Mouse (Mus musculus): ENCODE data around the gene Chdh. TPM values are rescaled to one million over a fixed set of nuclear protein-coding genes. Genes with fewer than 3 reads are reported as not detected.

The Chdh gene
- polyA plus RNA-seq, 1 experiment from 2014 or later, result not detected

GRCm38 (mm10) chr14:30018463-30018801, 9.6 kb downstream of the Chdh start:
- Histone ChIP-seq H3K27ac (no peak overlapping the region), H3K36me3 (replicated peaks) (no peaks in the 10 kb centered on the region)
- 89% methylated on average over 4 of the region's 4 CpGs for WGBS

GRCm38 (mm10) chr14:30018846-30019245, 10.0 kb downstream of the Chdh start:
- Histone ChIP-seq H3K4me3 (no peak overlapping the region), H3K36me3 (replicated peaks) (no peaks in the 10 kb centered on the region), H3K27ac (no peak overlapping the region), H3K4me1 (peaks cover 13% of the 10 kb centered on the region), H3K9me3 (no peaks in the 10 kb centered on the region), H3K27me3 (ENCODE audit: poor library complexity, severe bottlenecking) (no peaks in the 10 kb centered on the region)
- no peak for DNase-seq (ENCODE audit: extremely low spot score, low spot score)
- 91% methylated on average over 6 of the region's 6 CpGs for WGBS

More at GRCm38 (mm10) chr14:30018463-30018801, 9.6 kb downstream of the Chdh start:
- Histone ChIP-seq H3K4me3 (no peak overlapping the region), H3K4me1 (peaks cover 13% of the 10 kb centered on the region), H3K9me3 (no peaks in the 10 kb centered on the region), H3K27me3 (ENCODE audit: poor library complexity, severe bottlenecking) (no peaks in the 10 kb centered on the region)
- no peak for DNase-seq (ENCODE audit: extremely low spot score, low spot score)

- H3K9me3 ChIP-seq, result no peaks in the 10 kb centered on the region
- H3K27ac ChIP-seq, result no peak overlapping the region
- H3K4me3 ChIP-seq, result no peak overlapping the region
- H3K4me1 ChIP-seq, result peaks cover 11% of the 10 kb centered on the region
- H3K36me3 ChIP-seq (replicated peaks), result no peaks in the 10 kb centered on the region
- no peaks in the 10 kb centered on the region for H3K27me3 ChIP-seq (ENCODE audit: poor library complexity, severe bottlenecking)
- WGBS, result 96% methylated on average over 8 of the region's 8 CpGs
- no peak for DNase-seq (ENCODE audit: extremely low spot score, low spot score)
These were observed 10.6 kb downstream of the Chdh start for GRCm38 (mm10) chr14:30019375-30019774.

- H3K36me3 ChIP-seq (replicated peaks), result no peaks in the 10 kb centered on the region
- no peak for DNase-seq (ENCODE audit: extremely low spot score, low spot score)
- H3K27ac ChIP-seq, result no peak overlapping the region
- peaks cover 6% of the 10 kb centered on the region; the same call in 1 of the 2 replicates for H3K4me1 ChIP-seq
- no peaks in the 10 kb centered on the region for H3K9me3 ChIP-seq
- no peak overlapping the region for H3K4me3 ChIP-seq
- H3K27me3 ChIP-seq (ENCODE audit: poor library complexity, severe bottlenecking), result no peaks in the 10 kb centered on the region
- WGBS, result 47% methylated on average over 9 of the region's 9 CpGs
These were observed 11.2 kb downstream of the Chdh start for GRCm38 (mm10) chr14:30019792-30020575.

- Histone ChIP-seq H3K27me3 (ENCODE audit: poor library complexity, severe bottlenecking) (no peaks in the 10 kb centered on the region), H3K4me1 (peaks cover 6% of the 10 kb centered on the region; the same call in 1 of the 2 replicates), H3K27ac (no peak overlapping the region), H3K36me3 (replicated peaks) (no peaks in the 10 kb centered on the region), H3K4me3 (no peak overlapping the region), H3K9me3 (no peaks in the 10 kb centered on the region)
- WGBS, result 93% methylated on average over 6 of the region's 6 CpGs
- no peak for DNase-seq (ENCODE audit: extremely low spot score, low spot score)
These were observed 13.6 kb downstream of the Chdh start for GRCm38 (mm10) chr14:30022471-30022870.

- WGBS, result 67% methylated on average over 7 of the region's 7 CpGs
- Histone ChIP-seq H3K9me3 (no peaks in the 10 kb centered on the region), H3K36me3 (replicated peaks) (no peaks in the 10 kb centered on the region), H3K4me3 (no peak overlapping the region), H3K27me3 (ENCODE audit: poor library complexity, severe bottlenecking) (no peaks in the 10 kb centered on the region), H3K27ac (no peak overlapping the region), H3K4me1 (peaks cover 6% of the 10 kb centered on the region; the same call in 1 of the 2 replicates)
- DNase-seq (ENCODE audit: extremely low spot score, low spot score), result no peak
These were observed 15.6 kb downstream of the Chdh start for GRCm38 (mm10) chr14:30024387-30024786.

GRCm38 (mm10) chr14:30027378-30027777, 18.6 kb downstream of the Chdh start:
- Histone ChIP-seq H3K4me1 (no peaks in the 10 kb centered on the region), H3K36me3 (replicated peaks) (no peaks in the 10 kb centered on the region), H3K27ac (no peak overlapping the region), H3K27me3 (ENCODE audit: poor library complexity, severe bottlenecking) (no peaks in the 10 kb centered on the region), H3K9me3 (no peaks in the 10 kb centered on the region), H3K4me3 (no peak overlapping the region)
- WGBS, result 40% methylated on average over 2 of the region's 2 CpGs
- DNase-seq (ENCODE audit: extremely low spot score, low spot score), result no peak

- H3K27me3 ChIP-seq (ENCODE audit: poor library complexity, severe bottlenecking), result no peaks in the 10 kb centered on the region
- WGBS, result 77% methylated on average over 8 of the region's 8 CpGs
- no peaks in the 10 kb centered on the region for H3K36me3 ChIP-seq (replicated peaks)
- H3K4me1 ChIP-seq, result no peaks in the 10 kb centered on the region
- no peaks in the 10 kb centered on the region for H3K9me3 ChIP-seq
- no peak for DNase-seq (ENCODE audit: extremely low spot score, low spot score)
- H3K27ac ChIP-seq, result no peak overlapping the region
- H3K4me3 ChIP-seq, result no peak overlapping the region
These were observed 24.6 kb downstream of the Chdh start for GRCm38 (mm10) chr14:30033405-30033804.

GRCm38 (mm10) chr14:30038431-30038830, 29.6 kb downstream of the Chdh start:
- Histone ChIP-seq H3K4me1 (no peaks in the 10 kb centered on the region), H3K9me3 (no peaks in the 10 kb centered on the region), H3K27me3 (ENCODE audit: poor library complexity, severe bottlenecking) (no peaks in the 10 kb centered on the region), H3K36me3 (replicated peaks) (no peaks in the 10 kb centered on the region), H3K4me3 (no peak overlapping the region), H3K27ac (no peak overlapping the region)
- DNase-seq (ENCODE audit: extremely low spot score, low spot score), result no peak
- 92% methylated on average over 18 of the region's 18 CpGs for WGBS

- Histone ChIP-seq H3K4me1 (no peaks in the 10 kb centered on the region), H3K27me3 (ENCODE audit: poor library complexity, severe bottlenecking) (no peaks in the 10 kb centered on the region), H3K27ac (no peak overlapping the region), H3K4me3 (no peak overlapping the region), H3K9me3 (no peaks in the 10 kb centered on the region), H3K36me3 (replicated peaks) (no peaks in the 10 kb centered on the region)
- 79% methylated on average over 4 of the region's 4 CpGs for WGBS
- DNase-seq (ENCODE audit: extremely low spot score, low spot score), result no peak
These were observed 30.6 kb downstream of the Chdh start for GRCm38 (mm10) chr14:30039413-30039812.

- no peak overlapping the region for H3K4me3 ChIP-seq
- WGBS, result 83% methylated on average over 9 of the region's 9 CpGs
- no peak overlapping the region for H3K27ac ChIP-seq
- no peak for DNase-seq (ENCODE audit: extremely low spot score, low spot score)
- no peaks in the 10 kb centered on the region for H3K27me3 ChIP-seq (ENCODE audit: poor library complexity, severe bottlenecking)
- H3K4me1 ChIP-seq, result no peaks in the 10 kb centered on the region
- no peaks in the 10 kb centered on the region for H3K9me3 ChIP-seq
- H3K36me3 ChIP-seq (replicated peaks), result no peaks in the 10 kb centered on the region
These were observed 33.0 kb downstream of the Chdh start for GRCm38 (mm10) chr14:30041836-30042235.

GRCm38 (mm10) chr14:30043356-30043940, 34.6 kb downstream of the Chdh start:
- no peaks in the 10 kb centered on the region for H3K9me3 ChIP-seq
- H3K4me1 ChIP-seq, result no peaks in the 10 kb centered on the region
- H3K27ac ChIP-seq, result no peak overlapping the region
- DNase-seq (ENCODE audit: extremely low spot score, low spot score), result no peak
- no peaks in the 10 kb centered on the region for H3K27me3 ChIP-seq (ENCODE audit: poor library complexity, severe bottlenecking)
- no peaks in the 10 kb centered on the region for H3K36me3 ChIP-seq (replicated peaks)
- WGBS, result 89% methylated on average over 7 of the region's 7 CpGs
- no peak overlapping the region for H3K4me3 ChIP-seq

GRCm38 (mm10) chr14:30045239-30045638, 36.4 kb downstream of the Chdh start:
- Histone ChIP-seq H3K27ac (no peak overlapping the region), H3K4me3 (no peak overlapping the region), H3K36me3 (replicated peaks) (no peaks in the 10 kb centered on the region), H3K27me3 (ENCODE audit: poor library complexity, severe bottlenecking) (no peaks in the 10 kb centered on the region), H3K4me1 (no peaks in the 10 kb centered on the region), H3K9me3 (no peaks in the 10 kb centered on the region)
- DNase-seq (ENCODE audit: extremely low spot score, low spot score), result no peak
- 88% methylated on average over 10 of the region's 10 CpGs for WGBS

All from forebrain, embryonic 10.5 days (tissue).